Mouse (Mus musculus) cortical plate, adult 2 months (tissue): ENCODE data around the gene Ugt1a5.
"Not testable (repeated sequence)": the region's sequence is repeated elsewhere in the genome, so short reads cannot be mapped to it uniquely, and the experiment has no call there.

Source experiments
- CTCF ChIP-seq: fragments of 200-500 bp; IDR thresholded peaks from 2 replicates; pipeline ENCODE4 v1.5.1; 2011; ENCODE audit warnings: mild to moderate bottlenecking, control low read depth, low read length; ENCODE audit not compliant: insufficient read depth; ENCODE audit errors: extremely low read depth
- POLR2A ChIP-seq: fragments of 200-500 bp; IDR thresholded peaks from 2 replicates; pipeline ENCODE4 v1.6.1; 2011; ENCODE audit warnings: mild to moderate bottlenecking, low read length, control low read depth; ENCODE audit not compliant: insufficient read depth; ENCODE audit errors: extremely low read depth

GRCm38 (mm10) chr1:88125827-88126360 is 39.9 kb upstream of the Ugt1a5 start:
- TF ChIP-seq CTCF, POLR2A: not testable (repeated sequence)
